Mouse (Mus musculus) brain, embryonic 14.5 days (tissue): ENCODE measurements at regions not wholly inside any gene's neighbourhood (a gene's known extent, or its start where the extent isn't known, plus 50 kb on each side); places are given as distances from the start of the nearest gene placed in this dataset.

Source experiments
- DNase-seq: peaks from one replicate; pipeline ENCODE4 v3.0.0-alpha.2; 2011; ENCODE audit warnings: low read depth
- CTCF ChIP-seq: fragments of 200-500 bp; IDR thresholded peaks from 2 replicates; pipeline ENCODE4 v1.5.1; 2012; ENCODE audit warnings: inconsistent platforms, mild to moderate bottlenecking, moderate library complexity, borderline replicate concordance; ENCODE audit not compliant: insufficient read depth, insufficient read length; ENCODE audit errors: extremely low read depth
- POLR2A ChIP-seq: fragments of 200-500 bp; IDR thresholded peaks from 2 replicates; pipeline ENCODE4 v1.6.1; 2012; ENCODE audit warnings: mild to moderate bottlenecking, inconsistent platforms, borderline replicate concordance; ENCODE audit not compliant: poor library complexity, insufficient read depth, insufficient read length, severe bottlenecking; ENCODE audit errors: extremely low read depth

GRCm38 (mm10) chr2:43469161-43469560 is 86.0 kb upstream of the Kynu start:
- no peak for TF ChIP-seq POLR2A
- no peak for TF ChIP-seq CTCF
- no peak for DNase-seq

- no peak for TF ChIP-seq POLR2A
- TF ChIP-seq CTCF: no peak
These were observed 85.2 kb upstream of the Kynu start for GRCm38 (mm10) chr2:43469893-43470292.

GRCm38 (mm10) chr2:43478494-43478893 is 76.6 kb upstream of the Kynu start:
- DNase-seq: no peak
- TF ChIP-seq CTCF (no peak), POLR2A (no peak)

More at GRCm38 (mm10) chr2:43469893-43470292, 85.2 kb upstream of the Kynu start:
- DNase-seq: no peak

GRCm38 (mm10) chr2:43479871-43480270 is 75.3 kb upstream of the Kynu start:
- TF ChIP-seq POLR2A (no peak), CTCF (no peak)
- no peak for DNase-seq
